Mouse (Mus musculus) liver, postnatal 0 days (tissue): ENCODE measurements around the gene Zbtb5.

Source experiments
- CTCF ChIP-seq: sonication (generic); IDR thresholded peaks from 2 replicates; pipeline ENCODE4 v1.5.1; 2016; ENCODE audit warnings: antibody characterized with exemption, low read depth
- EP300 ChIP-seq: IDR thresholded peaks from 2 replicates; pipeline ENCODE4 v1.6.1; 2016; ENCODE audit warnings: antibody characterized with exemption, low read depth, mild to moderate bottlenecking

- no peak for TF ChIP-seq CTCF
- no peak for TF ChIP-seq EP300
Measured at GRCm38 (mm10) chr4:45000001-45000400, 12.2 kb downstream of the Zbtb5 start.
